Mouse (Mus musculus) brain, embryonic 14.5 days (tissue): ENCODE data around the gene Sytl1.

ENCODE experiments used
- CTCF ChIP-seq: fragments of 200-500 bp; IDR thresholded peaks from 2 replicates; pipeline ENCODE4 v1.5.1; 2012; ENCODE audit warnings: inconsistent platforms, mild to moderate bottlenecking, moderate library complexity, borderline replicate concordance; ENCODE audit not compliant: insufficient read depth, insufficient read length; ENCODE audit errors: extremely low read depth
- POLR2A ChIP-seq: fragments of 200-500 bp; IDR thresholded peaks from 2 replicates; pipeline ENCODE4 v1.6.1; 2012; ENCODE audit warnings: mild to moderate bottlenecking, inconsistent platforms, borderline replicate concordance; ENCODE audit not compliant: poor library complexity, insufficient read depth, insufficient read length, severe bottlenecking; ENCODE audit errors: extremely low read depth

- no peak for TF ChIP-seq CTCF
- TF ChIP-seq POLR2A, result no peak
These were observed 27.5 kb downstream of the Sytl1 start for GRCm38 (mm10) chr4:133235415-133235814.
